Mouse (Mus musculus) gastrocnemius, adult 18-20 months (tissue): ENCODE measurements around the gene Camta1. TPM values are rescaled to one million over a fixed set of nuclear protein-coding genes. Genes with fewer than 3 reads are reported as not detected.

ENCODE experiments used
- DNase-seq: peaks from one replicate; pipeline ENCODE4 v3.0.0; 2021; ENCODE audit warnings: low spot score
- total RNA-seq, 2 experiments: library from RNA; stranded (reverse); gene quantifications; 2 replicates each; pipeline ENCODE4 v1.2.3; 2021

The Camta1 gene
- total RNA-seq, 2 experiments from 2014 or later, result 99.5 to 122 TPM

DNA sequence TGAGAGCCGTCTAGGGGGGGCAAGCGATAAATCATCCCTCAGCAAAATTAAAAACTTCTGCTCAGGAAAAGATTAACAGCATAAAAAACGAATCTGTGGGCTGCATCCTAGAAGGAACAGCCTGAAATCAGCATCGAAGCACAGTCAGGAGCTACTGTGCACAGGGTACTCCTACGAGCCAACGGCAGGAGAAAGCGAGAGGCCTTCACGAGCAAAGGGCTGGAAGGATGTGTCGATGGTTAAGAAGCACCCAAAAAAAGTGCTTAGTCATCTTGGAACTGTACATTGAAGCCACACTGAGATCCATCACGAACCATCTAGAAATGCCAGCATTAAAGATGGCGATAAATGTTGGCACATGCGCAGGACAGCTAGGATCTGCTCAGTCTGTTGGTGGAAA lies 171.6 kb downstream of the Camta1 start:
- DNase-seq, result no peak

DNA sequence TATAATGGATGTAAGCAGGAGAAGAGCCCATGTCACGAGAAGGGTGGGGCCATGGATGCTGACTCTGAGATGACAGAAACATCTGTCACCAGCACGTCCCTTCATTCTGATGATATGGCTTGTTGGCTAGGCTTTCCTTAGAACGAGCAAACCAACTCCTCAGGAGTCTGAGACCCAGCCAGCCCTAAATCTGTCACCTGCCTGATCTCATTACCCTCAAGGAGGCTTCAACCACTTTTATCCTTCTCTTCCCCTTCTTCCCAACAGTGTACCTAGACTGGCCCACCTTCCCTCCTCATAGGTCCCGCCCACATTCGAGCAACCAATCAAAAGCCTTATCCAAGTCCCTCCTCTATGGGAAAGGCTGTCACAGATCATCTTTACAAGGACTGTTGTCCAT lies 173.5 kb downstream of the Camta1 start:
- DNase-seq, result no peak

DNA sequence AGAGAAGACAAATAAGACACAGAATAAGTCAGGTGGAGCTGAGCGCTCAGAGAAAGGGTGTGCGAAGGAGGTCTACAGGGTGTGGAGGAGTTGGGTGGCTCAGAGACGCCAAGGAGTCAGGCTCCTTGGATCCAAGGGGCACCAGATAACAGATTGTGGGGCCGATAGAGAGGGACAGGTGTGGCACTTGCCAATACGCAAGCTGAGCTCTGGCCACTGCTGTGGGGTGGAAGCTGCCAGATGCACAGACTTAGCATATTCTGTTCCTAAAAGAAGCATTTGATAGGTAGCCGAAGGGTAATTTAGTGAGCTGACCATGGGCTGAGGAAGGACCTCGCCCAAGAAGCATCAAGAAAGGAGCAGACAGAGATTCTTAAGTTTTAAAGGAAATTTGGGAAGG lies 177.1 kb downstream of the Camta1 start:
- peak; percentile 9 for DNase-seq

DNA sequence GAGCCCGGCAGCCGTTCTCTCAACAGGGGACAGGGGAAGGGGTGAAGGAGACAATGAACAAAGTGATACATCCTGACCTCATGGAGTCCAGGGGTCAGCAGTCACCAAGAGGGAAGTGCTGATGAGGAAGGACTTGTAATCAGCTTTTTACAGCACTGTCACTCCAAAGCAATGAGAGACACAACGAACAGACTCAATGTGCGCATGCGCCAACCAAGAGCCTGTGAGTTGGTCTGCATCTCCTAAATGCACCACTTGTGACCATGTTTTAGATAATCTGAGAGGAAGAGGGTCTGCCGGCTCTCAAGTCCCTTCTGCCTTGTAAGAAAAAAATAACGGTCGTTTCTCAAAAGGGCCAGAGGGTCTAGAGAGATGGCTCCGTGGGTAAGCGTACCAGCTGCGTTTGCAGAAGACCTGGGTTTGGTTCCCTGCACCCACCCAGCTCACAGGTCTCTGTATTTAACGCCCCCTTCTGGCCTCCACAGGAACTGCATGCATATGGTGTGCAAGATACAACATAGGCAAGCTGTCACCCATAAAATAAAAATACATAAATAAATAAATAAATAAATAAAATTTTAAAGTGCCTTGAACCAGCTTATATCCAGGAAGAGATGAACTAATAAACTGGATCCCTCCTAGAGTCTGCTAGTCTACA lies 178.7 kb downstream of the Camta1 start:
- no peak for DNase-seq

DNA sequence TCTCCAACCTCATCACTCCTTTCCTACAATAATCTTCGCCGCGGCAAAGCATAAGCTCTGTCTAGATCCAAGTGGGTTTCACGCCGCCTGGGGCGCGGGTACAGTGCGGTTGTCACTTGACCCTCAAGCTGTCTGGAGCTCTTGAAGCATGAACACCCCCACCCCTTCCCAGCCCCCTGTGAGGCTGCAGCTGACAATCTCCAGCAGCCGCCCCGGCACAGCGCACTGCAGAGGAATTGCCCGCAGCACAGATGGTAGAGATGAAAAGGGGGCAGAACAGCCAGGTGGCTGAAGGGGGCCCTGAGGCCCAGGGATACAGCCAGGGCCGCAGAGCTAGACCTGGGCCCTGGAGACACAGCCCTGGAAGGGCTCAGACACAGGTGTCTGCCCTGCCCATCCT lies 189.2 kb downstream of the Camta1 start:
- no peak for DNase-seq

DNA sequence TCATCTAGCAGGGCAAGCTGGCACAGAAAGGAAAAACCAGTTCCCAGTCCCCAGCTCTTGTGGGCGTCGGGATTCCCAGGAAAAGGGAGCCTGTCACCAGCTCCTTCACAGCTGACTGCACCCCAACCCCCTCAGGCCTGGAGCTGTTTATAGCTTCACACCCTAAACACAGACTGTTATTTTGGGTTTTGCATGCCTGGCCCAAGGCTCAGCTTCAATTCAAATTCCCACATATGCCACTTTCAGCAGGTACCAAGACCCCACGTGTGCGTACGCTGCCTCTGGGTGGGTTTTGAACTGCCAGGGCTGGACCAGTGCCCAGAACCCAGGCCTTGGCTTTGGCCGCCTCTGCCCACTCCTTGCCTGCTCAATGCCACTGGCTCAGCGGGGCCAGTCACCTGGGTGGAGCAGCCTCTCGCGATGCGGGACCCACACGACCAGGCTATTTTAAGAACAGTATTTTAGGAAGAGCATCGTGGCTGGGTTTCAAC lies 195.2 kb downstream of the Camta1 start:
- peak; percentile 55 for DNase-seq

DNA sequence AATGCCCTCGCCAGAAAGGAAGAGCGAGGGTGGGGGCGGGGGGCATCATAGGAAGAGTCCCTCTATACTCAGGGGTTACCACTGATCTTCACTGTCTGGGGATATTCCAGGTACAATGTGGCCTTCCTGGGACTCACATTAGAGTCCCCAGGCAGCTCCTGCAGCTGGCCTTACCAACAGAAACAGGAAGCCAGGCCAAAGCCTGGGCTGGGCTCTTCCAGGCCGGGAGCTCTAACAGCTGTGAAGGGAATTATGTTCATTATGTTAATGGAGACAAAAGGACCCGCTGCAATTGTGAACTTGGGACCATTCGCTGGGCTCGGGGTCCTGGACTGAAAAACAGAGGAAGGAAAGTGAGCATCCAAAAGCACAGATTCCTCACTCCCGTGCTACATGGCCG lies 200.2 kb downstream of the Camta1 start:
- no peak for DNase-seq

DNA sequence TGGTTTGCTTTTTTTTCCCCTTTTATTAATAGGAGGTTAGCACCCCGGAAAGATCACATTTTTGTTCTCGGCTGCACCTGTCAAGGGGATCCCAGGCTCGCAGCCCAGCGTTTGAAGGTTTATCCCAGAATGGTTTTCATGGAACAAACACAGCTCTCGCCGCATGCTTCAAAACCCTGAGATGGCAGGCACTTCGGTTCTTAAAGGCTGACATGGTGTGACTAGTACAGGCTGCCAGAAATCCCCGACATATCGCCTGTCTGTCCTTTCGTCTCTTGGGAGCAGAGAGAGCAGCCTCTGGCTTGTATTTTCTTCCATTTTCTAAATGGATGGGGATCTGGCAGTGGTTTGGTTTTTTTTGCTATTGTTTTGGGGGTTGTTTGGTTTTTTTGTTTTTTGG lies 205.2 kb downstream of the Camta1 start:
- DNase-seq, result no peak

DNA sequence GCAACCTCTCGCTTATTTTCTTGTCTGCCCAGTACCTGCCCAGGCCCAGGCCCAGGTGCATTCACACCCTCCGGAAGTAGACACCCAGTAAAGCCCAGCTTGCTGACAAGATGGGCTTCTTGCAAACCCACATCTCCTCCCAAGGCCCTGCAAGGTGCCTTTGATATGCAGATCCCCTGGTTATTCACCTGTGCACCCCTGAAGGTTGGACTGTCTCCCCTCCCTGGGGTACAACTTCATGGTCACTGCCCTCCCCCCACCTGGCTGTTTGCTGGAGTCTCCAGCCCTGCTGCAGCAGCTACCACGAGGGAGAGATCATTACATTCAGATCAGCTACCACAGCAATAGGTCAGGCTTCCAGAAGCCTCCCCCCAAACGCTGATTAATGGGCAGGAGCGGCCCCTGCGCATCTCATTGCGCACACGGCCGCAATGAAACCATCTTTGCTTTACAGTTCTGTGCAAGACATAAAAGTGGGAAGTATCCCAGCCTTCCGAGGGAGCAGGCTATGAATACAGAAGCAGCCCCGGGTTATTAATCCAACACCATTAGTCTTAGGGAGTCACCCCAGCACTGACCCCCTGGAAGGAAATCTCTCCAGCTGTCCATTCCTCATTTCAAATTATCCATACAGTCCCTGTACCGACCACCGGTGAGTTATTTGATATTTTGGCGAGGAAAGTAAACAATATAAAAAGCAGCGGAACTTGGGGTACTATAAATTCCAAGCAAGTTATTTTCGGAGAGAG lies 205.9 kb downstream of the Camta1 start:
- DNase-seq, result no peak

DNA sequence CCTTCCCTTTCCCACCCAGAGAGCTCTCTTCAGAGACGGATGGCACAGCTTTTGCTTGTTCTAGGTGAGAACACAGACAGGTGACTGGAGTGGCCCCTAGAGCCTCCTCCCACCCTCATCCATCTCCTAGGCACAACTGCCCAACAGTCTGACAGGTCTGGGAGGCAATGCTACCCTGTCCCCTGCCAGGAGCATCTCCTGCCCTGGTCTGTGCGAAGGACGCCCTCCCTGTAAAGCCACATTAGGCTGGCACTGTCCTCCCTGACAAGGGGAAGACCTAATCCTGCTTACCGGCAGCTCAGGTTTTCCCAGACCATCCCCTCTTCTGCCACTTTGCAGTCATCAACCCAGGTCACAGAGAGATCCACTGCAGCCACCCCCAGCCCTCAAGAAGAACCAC lies 206.4 kb downstream of the Camta1 start:
- no peak for DNase-seq

DNA sequence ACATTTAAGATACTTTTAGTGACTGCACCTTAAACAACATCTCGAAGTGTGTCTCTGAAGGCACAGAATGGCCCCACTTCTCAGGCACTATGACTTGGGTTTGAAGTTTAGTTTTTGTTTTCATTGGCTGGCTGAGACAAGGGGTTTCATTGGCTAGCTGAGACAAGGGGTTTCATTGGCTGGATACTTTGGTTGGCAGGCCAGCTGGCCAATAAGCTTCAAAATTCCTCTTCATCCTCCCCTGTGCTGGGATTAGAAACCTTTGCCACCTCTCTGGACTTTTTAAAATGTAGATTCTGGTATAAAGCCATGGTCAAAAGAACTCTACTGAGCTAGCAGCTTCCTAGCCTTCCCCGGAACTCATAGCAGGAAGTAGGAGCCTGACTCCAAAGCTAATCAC lies 219.3 kb downstream of the Camta1 start:
- DNase-seq, result no peak

DNA sequence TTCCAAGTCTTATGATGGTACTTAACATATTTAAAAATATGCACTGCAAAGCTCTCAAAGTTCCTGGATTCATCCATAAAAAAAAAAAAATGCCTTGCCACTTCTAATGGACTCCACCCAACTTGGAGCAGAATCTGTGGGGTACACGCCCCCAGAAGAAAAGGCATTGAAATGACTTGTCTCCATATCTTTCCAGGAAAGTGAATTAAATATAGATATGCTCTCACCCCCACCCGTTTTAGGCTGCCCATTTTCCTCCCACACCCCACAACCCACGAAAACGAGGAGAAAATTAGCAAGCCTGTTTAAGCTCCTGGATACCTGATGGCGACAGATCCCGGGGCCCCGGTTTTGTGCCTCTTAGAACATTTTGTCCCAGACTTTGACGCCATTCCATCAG lies 220.7 kb downstream of the Camta1 start:
- DNase-seq, result no peak

DNA sequence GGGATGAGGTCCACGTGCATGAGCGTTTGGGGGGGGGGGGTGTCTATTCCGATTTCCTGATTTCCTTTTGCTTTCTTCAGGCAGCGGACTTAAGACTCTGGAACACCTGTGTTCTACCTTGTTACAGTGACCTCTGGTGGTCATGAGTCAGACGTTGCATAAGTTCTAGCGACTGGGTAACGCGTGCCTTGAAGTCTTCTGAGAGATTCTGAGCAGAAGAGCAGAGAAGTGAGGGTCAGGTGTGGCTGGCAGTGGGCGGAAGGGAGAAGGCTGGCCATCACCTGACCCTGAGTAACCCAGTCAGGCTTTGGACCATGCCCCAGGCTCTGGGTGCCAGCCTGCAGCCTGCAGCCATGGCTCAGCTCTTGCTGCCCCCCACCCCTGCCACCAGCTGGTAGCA lies 222.7 kb downstream of the Camta1 start:
- DNase-seq, result no peak

DNA sequence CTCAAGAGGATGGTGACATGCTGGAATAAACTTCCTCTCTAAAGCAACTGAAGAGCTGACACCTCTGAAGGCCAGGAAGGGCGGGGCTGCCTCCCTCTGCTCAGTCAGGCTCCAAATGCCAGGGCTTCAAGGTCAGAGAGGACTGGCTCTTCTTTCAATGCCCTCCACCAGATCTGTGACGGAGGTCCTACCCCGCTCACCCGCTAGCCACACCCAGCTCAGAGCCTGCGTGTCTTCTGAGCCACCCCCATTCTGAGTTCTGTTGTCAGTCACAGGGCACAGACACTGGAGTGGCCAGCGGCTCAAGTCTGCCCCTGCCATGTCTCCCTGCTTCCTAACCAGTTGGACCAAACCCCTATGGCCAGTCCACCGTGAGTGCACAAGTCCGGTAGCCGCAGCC lies 224.3 kb downstream of the Camta1 start:
- DNase-seq, result no peak

DNA sequence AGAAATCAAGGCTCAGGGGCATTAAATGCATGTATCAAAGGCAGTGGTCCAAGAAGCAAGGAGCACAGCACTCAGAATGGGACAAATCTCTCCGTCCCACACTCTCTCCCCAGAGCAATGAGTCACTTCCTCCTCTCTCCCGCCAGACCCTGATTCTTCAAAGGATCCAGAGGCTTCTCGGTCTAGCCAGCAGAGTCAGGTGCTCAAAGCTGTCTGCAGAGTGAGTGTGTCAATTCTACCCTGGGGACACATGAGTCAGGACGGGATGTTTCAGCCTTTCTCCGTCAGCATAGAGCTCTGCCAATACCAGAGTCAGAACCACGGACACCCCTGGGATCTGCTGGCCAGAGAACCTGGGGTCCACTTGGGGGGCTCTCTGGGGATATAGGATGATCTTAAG lies 226.9 kb downstream of the Camta1 start:
- DNase-seq, result peak; percentile 57

DNA sequence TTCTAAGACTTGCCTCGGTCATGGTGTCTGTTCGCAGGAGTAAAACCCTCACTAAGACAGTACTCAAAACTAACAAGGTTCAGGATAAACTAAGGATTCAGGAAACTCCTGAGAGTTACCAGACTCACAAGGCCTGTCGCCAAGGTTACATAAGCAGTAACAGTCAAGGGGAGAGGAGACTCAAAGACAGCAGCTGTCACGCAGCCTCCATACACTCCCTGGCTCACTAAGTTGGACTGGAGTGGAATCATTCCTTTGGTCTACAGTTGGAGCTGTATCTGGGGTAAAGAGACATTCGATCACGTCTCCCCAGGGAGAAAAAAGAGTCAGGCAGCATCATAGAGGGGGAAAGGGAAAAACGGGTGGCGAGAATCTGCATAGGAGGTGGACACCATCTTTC lies 227.9 kb downstream of the Camta1 start:
- DNase-seq, result no peak

DNA sequence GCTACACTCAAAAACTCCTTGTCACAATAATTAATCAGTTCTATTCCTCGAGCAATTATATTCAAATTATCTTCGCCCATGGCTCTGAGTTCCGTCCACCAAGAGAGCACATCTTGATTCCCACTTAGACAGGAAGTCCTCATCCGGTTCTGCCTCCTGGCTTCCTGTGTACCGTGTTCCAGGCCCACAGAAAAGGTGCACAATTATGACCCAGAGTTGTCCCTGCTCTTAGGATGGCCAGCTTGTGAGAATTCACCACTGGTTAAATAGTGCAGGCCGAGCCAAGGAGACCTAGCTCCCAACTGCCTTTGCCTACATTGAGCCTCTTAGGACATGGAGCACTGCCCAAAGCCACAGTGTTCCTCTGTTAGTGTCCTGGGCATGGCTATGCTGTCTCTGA lies 229.4 kb downstream of the Camta1 start:
- DNase-seq, result no peak

DNA sequence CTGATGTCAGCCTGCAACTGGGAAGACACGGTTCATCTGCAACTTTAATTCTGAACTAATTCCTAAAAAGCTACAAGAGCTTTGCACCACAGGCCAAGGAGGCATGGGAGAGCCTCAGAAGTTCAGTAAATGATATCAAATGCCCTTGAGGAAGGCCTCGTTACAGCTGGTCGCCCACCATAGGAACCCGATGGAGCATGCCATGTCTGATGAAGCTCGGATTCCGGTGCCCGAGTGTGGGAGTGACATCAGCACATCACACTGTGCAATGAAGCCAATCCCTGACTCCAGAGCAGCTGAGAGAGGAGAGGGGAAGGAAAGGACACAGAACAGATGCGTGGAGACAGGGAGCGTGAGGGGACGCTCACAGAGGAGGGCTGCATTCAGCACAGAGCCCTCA lies 231.0 kb downstream of the Camta1 start:
- DNase-seq, result no peak

DNA sequence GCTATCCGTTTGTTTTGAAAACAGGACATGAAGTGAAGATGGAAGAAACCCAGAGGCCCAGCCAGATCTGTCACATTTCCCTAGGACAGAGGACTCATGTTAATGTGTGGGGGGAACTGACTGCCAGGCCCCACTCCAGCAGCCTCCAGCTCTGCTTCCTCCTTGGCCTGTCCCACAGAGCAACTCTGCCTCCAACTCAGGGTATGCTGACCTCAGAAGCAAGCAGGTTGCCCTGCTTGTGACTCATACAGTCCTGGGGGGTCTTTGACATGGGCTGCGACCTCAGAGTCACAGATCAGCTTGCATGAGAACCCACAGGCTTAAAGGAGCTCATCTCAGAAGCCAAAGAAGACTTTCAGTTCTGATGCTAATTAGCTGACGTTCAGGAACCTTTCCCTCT lies 231.4 kb downstream of the Camta1 start:
- no peak for DNase-seq

DNA sequence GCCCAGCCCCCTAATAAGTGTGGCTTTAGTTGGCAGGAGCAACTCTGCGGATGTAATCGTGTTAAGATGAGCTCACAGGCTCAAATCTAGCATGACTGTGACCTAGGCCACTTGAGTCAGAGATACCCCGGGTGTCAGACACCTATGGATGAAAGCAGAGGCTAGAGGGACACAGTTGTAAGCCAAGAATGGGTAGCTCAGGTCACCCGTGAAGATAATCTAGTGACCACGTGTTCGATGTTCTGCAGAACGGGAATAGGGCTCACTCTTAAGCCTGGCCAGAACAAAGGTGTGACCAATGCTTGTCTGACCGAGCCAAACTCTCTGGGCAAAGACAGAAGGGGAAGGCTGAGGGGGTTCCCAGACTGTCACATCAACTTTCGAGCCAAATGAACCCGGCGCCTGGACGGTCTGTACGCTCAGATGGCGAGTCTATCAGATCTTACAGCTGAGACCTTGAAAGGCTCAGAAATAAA lies 242.1 kb downstream of the Camta1 start:
- no peak for DNase-seq

DNA sequence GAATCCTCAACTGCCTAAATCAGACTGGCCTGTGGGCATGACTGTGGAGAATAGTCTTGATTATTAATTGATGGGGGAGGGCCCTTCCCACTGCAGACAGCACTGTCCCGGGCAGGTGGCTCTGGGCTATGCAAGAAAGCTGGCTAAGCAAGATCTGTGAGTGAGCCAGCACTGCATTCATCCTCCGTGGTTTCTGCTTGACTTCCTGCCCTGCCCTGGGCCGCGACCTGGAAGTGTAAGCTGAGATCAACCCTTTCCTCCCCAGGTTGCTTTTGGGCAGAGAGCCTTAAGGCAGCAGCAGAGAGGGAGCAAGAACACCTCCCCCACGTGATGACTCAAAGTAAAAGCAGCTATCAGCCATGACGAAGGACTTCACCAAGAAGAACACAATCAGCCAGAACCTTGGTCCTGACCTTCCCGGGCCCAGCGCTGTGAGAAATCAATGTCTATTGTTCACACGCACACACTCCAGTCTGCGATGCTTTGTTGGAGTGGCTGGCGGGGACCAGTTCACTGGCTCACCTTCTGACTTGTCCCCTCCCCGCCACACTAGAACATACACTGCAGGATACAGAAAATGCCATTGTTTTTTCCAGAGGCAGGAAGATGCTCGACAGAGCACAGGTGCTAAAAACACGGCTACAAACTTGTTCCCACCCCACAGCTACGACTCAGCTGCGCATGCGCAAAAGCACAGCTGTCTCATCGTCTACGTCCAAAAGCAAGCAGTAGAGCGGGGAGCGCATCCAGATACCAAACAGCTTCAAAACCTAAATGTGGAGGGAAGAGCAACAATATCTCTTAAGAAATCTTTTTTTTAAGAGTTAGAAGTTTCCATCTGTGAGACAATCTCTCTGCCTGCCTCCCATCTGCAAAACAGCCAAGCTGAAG lies 243.0 kb downstream of the Camta1 start:
- no peak for DNase-seq

DNA sequence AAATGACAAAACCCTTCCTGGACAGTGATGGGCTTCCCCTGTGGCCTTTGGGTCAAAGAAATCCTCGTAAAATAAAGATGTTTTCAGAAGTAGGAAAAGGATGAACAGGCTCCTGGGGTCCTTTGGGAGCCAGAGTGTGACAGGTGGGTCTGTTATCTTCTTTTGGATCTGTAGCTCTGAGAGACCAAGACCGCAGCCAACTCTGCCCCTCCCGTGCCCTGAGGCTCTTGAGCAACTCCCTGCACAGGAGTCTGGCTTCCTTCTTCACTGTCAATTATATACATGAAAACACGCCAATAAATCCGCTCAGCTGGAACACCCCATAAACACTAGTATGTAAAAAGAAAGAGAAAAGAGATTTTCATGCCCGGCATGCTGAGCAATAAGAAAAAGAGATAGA lies 250.1 kb downstream of the Camta1 start:
- no peak for DNase-seq
